Mouse (Mus musculus) liver, postnatal 0 days (tissue): ENCODE data around the gene Gm4787.

Source experiments
- CTCF ChIP-seq: sonication (generic); IDR thresholded peaks from 2 replicates; pipeline ENCODE4 v1.5.1; 2016; ENCODE audit warnings: antibody characterized with exemption, low read depth
- EP300 ChIP-seq: IDR thresholded peaks from 2 replicates; pipeline ENCODE4 v1.6.1; 2016; ENCODE audit warnings: antibody characterized with exemption, low read depth, mild to moderate bottlenecking

DNA sequence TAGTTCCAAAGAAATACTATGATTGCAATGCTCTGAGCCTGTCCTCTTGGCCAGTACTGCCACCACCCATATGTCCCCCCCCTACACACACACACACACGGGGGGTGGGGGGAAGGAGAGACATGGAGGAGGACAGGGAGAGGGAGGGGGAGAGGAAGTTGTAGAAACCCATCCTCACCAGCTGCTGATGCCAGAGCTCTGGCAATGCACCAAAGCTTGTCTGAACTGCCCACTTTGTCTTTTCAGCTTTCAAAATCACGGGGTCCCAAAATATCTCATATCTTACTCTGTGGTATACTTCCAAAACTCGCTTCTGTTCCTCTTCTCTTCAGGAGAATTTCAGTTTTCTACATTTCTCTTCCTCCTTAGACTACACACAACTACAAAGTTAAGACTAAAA lies 33.9 kb upstream of the Gm4787 start:
- no peak for TF ChIP-seq CTCF
- TF ChIP-seq EP300, result no peak
